Mouse (Mus musculus): ENCODE results near the gene Coa6.
A peak's percentile ranks its signal among the peaks of the same experiment; 100 is the strongest.

The Coa6 gene

DNA sequence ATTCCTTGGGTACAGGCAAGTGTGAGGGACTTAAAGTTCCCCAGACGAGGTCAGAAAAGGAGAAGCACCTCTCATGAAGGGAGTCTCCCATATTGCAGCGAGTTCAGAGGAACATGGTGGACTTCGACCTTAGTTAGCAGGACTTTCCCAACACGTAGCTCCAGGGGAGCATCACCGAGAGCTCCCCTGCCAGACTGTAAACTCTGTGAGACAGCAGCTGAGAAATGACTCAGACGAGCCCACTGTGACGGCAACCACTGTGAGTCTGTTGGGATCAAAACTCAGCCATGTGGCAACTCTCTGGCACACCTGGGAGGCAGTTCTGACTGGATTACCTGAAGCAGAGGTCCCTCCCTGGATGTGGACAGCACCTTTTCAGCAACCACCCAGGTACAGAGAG is 41.8 kb downstream of the Coa6 start:
- DNase-seq (ENCODE audit: low spot score): no peak

DNA sequence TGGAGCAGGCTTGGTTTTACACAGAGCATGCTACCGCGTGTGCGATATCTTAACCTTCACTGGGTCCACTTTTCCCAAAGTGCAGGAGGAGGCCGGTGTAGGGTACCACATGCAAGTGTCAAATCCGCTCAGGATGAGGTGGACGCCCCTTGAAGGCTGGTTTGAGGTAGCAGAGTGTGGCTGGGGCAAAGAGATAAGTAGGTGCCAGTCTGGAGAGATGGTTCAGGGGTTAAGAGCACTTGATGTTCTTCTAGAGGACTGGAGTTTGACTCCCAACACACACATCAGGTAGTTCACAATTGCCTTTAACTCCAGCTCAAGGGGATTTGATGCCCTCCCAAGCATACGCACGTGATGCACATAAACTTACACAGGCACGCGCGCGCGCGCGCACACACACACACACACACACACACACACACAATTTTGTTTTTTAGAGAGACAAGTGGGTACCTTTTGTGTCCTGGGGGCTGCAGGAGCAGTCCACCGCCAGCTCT is 51.5 kb downstream of the Coa6 start:
- DNase-seq (ENCODE audit: low spot score): no peak

DNA sequence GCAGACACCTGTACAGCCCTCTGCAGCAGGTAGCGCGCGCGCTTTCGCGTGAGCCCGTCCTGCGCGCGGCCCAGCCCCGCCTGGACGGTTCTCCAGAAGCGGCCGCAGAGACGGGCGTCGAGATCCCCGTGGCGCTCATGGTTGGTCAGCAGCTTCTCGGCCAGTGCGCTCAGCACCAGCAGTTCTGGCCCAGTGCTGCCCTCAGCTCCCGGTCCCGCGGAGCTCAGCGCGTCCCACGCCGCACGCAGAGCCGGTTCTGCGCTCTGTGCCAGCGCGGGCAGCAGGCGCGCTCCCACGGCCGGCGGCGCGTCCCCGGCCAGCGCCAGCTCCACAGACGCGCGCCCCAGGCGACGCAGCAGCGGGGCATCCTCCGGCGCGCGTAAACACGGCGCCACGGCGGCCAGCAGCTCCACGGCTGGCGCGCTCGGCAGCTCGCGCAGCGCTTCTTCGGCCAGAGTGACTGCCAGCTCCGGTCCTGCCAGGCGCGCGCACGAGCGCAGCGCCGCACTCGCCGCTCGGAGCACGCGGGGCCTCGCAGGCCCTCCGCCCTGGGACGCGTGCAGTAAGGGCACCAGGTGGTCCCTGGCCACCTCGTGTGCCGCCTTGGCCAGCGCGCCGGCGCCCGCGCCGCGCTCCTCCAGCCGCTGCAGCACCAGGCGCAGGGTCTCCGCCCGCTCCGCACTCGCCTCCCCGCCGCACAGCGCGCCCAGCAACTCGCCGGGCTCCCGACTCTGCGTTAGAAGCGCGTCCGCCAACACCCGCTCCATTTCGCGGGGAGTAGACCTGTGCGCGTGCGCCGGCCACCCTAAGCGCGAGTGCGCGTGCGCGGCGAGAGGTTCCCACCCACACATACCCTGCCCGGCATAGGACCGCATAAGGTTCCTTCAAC is 52.2 kb downstream of the Coa6 start, which contains the start of gene Tarbp1:
Gene Tarbp1, minus strand, starts transcription at position 767 of the 889 bp plus-strand sequence.
- peak; percentile 88 for DNase-seq (ENCODE audit: low spot score)
